Mouse (Mus musculus) ES-E14 (cell line): ENCODE measurements at regions not wholly inside any gene's neighbourhood (a gene's known extent, or its start where the extent isn't known, plus 50 kb on each side); places are given as distances from the start of the nearest gene placed in this dataset.

ENCODE experiments used
- DNase-seq: peaks from one replicate; pipeline ENCODE4 v3.0.0-alpha.2; 2013; ENCODE audit warnings: low read depth, low spot score
- H3K27ac ChIP-seq: 2 replicates; pipeline ENCODE4 v1.5.1; 2012; ENCODE audit warnings: low read depth, mild to moderate bottlenecking, low read length, moderate library complexity, mixed read lengths; ENCODE audit not compliant: poor library complexity, insufficient read depth, severe bottlenecking
- H3K36me3 ChIP-seq: 2 replicates; pipeline ENCODE4 v1.6.1; 2012; ENCODE audit warnings: mild to moderate bottlenecking, low read length, moderate library complexity, mixed read lengths; ENCODE audit not compliant: control insufficient read depth, poor library complexity, insufficient read depth, severe bottlenecking
- H3K4me1 ChIP-seq, 2 experiments: fragments of 150-350 bp in 1 of 2; sonication (generic) in 1 of 2; 2 replicates each; pipeline ENCODE4 v1.6.1; 2012; ENCODE audit warnings: low read length in 2 of 2, mild to moderate bottlenecking in 1 of 2, mixed read lengths in 1 of 2; ENCODE audit not compliant: control insufficient read depth in 2 of 2, insufficient read depth in 2 of 2, poor library complexity in 1 of 2
- H3K4me3 ChIP-seq, 2 experiments: fragments of 150-350 bp in 1 of 2; sonication (generic) in 1 of 2; 2 replicates each; pipeline ENCODE4 v1.5.1; 2012; ENCODE audit warnings: low read length in 2 of 2, low read depth in 1 of 2, mild to moderate bottlenecking in 1 of 2, mixed read lengths in 1 of 2; ENCODE audit not compliant: insufficient read depth in 1 of 2, poor library complexity in 1 of 2, severe bottlenecking in 1 of 2
- H3K9ac ChIP-seq: 2 replicates; pipeline ENCODE4 v1.6.1; 2012; ENCODE audit warnings: low read depth, mild to moderate bottlenecking, low read length, mixed read lengths; ENCODE audit not compliant: poor library complexity, insufficient read depth, severe bottlenecking
- H3K9me3 ChIP-seq: fragments of 150-350 bp; sonication (generic); 2 replicates; pipeline ENCODE4 v1.6.1; 2012; ENCODE audit warnings: low read depth, mild to moderate bottlenecking, low read length; ENCODE audit not compliant: control insufficient read depth, insufficient read depth
- CHD2 ChIP-seq: IDR thresholded peaks from 2 replicates; pipeline ENCODE4 v1.6.1; 2014; ENCODE audit warnings: mild to moderate bottlenecking, low read depth, low read length, inconsistent platforms
- HCFC1 ChIP-seq: IDR thresholded peaks from 2 replicates; pipeline ENCODE4 v1.6.1; 2012; ENCODE audit warnings: low read length, inconsistent platforms, borderline replicate concordance; ENCODE audit not compliant: insufficient read depth
- MAFK ChIP-seq: IDR thresholded peaks from 2 replicates; pipeline ENCODE4 v1.6.1; 2014; ENCODE audit warnings: mild to moderate bottlenecking, low read depth, low read length, inconsistent platforms; ENCODE audit not compliant: insufficient read depth
- ZC3H11A ChIP-seq: IDR thresholded peaks from 2 replicates; pipeline ENCODE4 v1.6.1; 2012; ENCODE audit warnings: low read depth, mild to moderate bottlenecking, inconsistent platforms, low read length, borderline replicate concordance
- ZNF384 ChIP-seq: IDR thresholded peaks from 2 replicates; pipeline ENCODE4 v1.6.1; 2012; ENCODE audit warnings: low read depth, low read length, inconsistent platforms
- in situ Hi-C, 2 experiments: fragments of 600-800 bp; cut with MboI; formaldehyde crosslinking; loops; one replicate each; pipeline ENCODE4 v1.15.1; 2025; ENCODE audit warnings: low sequenced_read_pairs in 2 of 2, inconsistent platforms in 1 of 2; ENCODE audit not compliant: unreplicated experiment in 2 of 2

DNA sequence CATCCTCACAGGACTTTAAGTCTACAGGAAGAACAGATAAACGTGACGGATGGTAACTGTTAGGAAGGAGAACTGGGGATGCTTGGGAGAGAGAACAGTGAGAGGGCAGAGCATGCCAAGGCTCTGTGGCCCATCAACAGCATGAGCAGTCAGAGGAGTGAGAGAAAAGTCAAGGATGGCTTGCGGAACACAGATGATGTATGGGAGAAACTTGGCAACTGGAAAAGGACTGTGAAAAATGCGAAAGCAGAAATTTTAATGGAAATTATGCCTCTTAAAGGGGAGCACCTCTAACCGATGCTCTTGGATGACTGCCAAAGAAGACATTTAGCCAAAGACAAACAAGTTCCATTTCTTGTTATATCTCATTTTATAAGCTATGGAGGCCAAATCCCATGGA is 382.6 kb downstream of the Sorl1 start:
- peaks cover 2 to 10% of the 10 kb centered on the region in 2 experiments; a peak in 2 of 4 replicates for H3K4me1 ChIP-seq
- in situ Hi-C loops, result no loop called here
- H3K36me3 ChIP-seq, result no peaks in the 10 kb centered on the region
- no peak overlapping the region for H3K4me3 ChIP-seq
- no peaks in the 10 kb centered on the region for H3K9me3 ChIP-seq
- no peak for DNase-seq
- no peak overlapping the region for H3K9ac ChIP-seq
- TF ChIP-seq CHD2, result no peak
- no peak for TF ChIP-seq MAFK
- no peak for TF ChIP-seq ZNF384
- no peak for TF ChIP-seq ZC3H11A
- no peak for TF ChIP-seq HCFC1
- no peak overlapping the region for H3K27ac ChIP-seq

DNA sequence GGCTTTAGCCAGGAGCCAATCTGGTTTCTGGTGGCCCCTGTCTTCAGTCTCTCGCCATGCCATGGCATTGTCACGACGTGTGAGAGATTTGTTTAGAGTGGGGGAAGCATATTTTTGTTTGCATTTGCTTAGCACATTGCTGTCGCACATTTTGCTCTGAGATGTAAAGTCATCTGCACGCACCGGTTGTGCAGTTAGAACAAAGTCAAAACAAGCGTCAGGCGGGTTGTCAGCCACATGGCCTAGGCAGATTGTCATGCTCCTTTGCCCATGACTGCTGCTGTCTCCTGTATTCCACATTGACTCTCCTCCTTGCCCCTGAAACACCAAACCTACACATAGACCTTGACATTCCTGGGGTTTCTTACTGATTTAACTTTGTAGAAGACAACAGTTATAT is 383.6 kb downstream of the Sorl1 start:
- Histone ChIP-seq H3K36me3 (no peaks in the 10 kb centered on the region), H3K4me3 (no peak overlapping the region), H3K27ac (no peak overlapping the region), H3K9me3 (no peaks in the 10 kb centered on the region), H3K4me1 (peaks cover 5 to 14% of the 10 kb centered on the region in 2 experiments; a peak in 2 of 4 replicates), H3K9ac (no peak overlapping the region)
- in situ Hi-C loops, result no loop called here
- TF ChIP-seq HCFC1 (no peak), ZNF384 (no peak), MAFK (no peak), ZC3H11A (no peak), CHD2 (no peak)
- no peak for DNase-seq

DNA sequence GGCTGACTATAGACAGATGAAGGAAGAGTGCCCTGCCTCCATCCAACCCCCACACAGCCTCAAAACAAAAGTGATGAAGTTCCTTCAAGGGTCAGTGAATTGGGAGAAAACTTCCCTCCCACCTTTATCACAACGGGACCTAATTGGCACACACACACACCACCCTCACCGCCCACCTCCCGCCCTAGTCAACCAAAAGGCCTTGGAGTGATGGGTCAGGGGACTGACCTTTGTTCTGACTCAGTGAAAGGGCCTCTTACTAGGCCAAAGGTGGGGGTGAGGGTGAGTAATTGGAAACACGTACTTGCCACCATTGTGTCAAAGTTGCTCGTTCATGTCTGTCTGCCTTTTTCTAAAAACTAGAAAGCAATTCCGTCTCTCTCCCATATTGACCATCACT is 386.4 kb downstream of the Sorl1 start:
- in situ Hi-C loops, result no loop called here
- DNase-seq, result no peak
- H3K27ac ChIP-seq, result no peak overlapping the region

DNA sequence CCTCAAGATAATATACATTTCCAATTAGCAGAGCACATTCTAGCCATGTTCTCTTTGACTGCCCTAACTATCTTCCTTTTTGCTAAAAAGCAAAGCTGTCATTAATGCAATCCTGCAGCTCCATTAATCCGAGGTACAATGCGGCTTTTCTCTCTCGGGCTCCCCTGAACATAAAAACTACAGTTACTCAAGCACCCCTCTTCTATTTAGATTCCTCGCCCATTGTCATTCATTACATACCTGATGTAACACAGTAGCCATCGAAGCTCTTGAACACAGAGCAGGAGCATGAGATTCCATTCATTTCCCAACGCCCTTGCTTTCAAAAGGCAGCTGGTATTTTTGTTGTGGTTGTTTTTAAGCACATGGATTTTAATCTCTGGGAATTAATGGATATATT is 387.2 kb downstream of the Sorl1 start:
- Histone ChIP-seq H3K9me3 (no peaks in the 10 kb centered on the region), H3K27ac (no peak overlapping the region), H3K36me3 (no peaks in the 10 kb centered on the region), H3K9ac (no peak overlapping the region), H3K4me1 (peaks cover 12 to 19% of the 10 kb centered on the region in 2 experiments; a peak in 3 of 4 replicates), H3K4me3 (no peak overlapping the region)
- in situ Hi-C loops, result no loop called here
- DNase-seq, result peak; percentile 40
- no peak for TF ChIP-seq ZNF384
- no peak for TF ChIP-seq CHD2
- TF ChIP-seq MAFK, result no peak
- TF ChIP-seq ZC3H11A, result no peak
- no peak for TF ChIP-seq HCFC1

More for the DNA sequence above, 386.4 kb downstream of the Sorl1 start:
- no peaks in the 10 kb centered on the region for H3K36me3 ChIP-seq
- no peaks in the 10 kb centered on the region for H3K9me3 ChIP-seq
- H3K4me3 ChIP-seq, result no peak overlapping the region
- TF ChIP-seq CHD2 (no peak), HCFC1 (no peak), ZNF384 (no peak), ZC3H11A (no peak), MAFK (no peak)
- no peak overlapping the region for H3K9ac ChIP-seq
- peaks cover 12 to 19% of the 10 kb centered on the region in 2 experiments; a peak in 3 of 4 replicates for H3K4me1 ChIP-seq

DNA sequence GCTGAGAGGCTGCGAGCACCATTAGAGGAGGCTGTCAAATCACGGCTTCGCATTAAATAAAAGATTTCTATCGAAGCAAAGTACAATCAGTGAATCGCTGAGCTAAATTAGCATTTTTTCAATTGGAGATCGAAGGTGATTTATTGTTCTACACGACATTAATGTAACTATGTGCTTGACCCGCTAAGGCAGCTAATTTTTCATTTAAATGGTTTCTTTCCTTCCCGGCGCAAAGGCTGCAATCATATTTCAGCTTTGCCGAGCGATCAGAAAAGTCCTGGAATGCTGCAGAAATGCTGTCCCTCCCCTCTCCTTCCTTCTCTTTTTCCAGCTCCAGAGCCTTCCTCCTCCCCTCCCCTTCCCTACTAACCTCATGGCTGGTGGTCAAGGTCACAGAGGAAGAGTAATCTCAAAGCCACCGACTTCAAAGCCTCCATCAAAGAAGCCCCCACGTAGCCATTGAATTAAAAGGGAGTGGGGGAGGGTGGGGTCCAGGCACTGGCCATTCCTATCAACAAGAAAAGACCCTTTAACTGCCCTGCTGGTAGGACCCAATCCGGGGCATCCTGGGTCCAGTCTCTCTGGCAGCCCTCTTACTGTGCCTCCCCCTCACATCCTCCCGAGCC is 387.8 kb downstream of the Sorl1 start:
- H3K9ac ChIP-seq, result peak overlapping the region; percentile 42; the same call in 1 of the 2 replicates
- in situ Hi-C loops, result no loop called here

More for the DNA sequence above, 387.8 kb downstream of the Sorl1 start:
- Histone ChIP-seq H3K36me3 (no peaks in the 10 kb centered on the region), H3K4me1 (peaks cover 12 to 19% of the 10 kb centered on the region in 2 experiments; a peak in 3 of 4 replicates), H3K9me3 (no peaks in the 10 kb centered on the region), H3K4me3 (peak overlapping the region; percentile 10 to 27; a peak in 3 of 4 replicates), H3K27ac (no peak overlapping the region)
- peak; percentile 58 for DNase-seq
- TF ChIP-seq HCFC1 (no peak), MAFK (no peak), ZNF384 (no peak), ZC3H11A (no peak), CHD2 (no peak)
